ENCODE assay signal across 18 mouse cellular contexts in the genomic region with DNA sequence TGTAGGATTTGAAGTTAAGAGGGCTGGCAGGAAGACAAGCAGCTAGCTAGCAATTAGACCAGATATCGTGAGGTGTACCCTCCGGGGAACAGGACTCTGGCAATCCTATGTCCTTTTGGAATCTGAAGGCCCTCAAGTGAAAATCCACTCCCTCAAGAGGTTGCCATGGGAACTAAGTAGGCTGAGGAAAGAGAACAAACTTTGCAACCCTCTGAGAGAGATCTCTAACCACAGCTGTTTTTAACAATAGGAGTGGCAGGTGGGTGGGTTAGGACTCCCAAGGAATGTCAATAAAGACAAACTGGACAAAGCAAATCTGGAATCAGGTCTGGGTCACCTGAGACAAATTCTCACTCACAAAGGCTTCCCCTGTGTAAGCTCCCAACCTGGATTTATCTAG.
DNase-seq lines count a peak whose midpoint lies in the region; ATAC-seq and TF ChIP-seq lines count a peak whose summit lies in the region.
"Had no signal": no experiment of that assay in that cellular context is flagged by ENCODE, and none has a peak within 500 bp of the region (broad histone marks: within the 10 kb centered on the region; RNA-seq: fewer than 3 reads in every experiment).

No protein-coding gene starts in this region.

- DNase-seq in midbrain, embryonic 11.5 days (ENCODE audit: low spot score, missing footprints) = peak; percentile 84
- no peak for DNase-seq in midbrain, postnatal 0 days (ENCODE audit: low spot score)
- DNase-seq in embryo, embryonic 10 days (ENCODE audit: low spot score) = peak; percentile 16
- peak; percentile 19 to 67 for DNase-seq in lung, adult 18-20 months
- DNase-seq in lung, postnatal 36 days = peak; percentile 74
- DNase-seq: cerebellum, adult 18-20 months; kidney, postnatal 14 days; layer of hippocampus, adult 9-11 months; right cerebral cortex, postnatal 4 days; thymus, adult 18-20 months had no signal

- no peaks in the 10 kb centered on the region; the same call in 1 of the 2 replicates for H3K4me1 ChIP-seq in midbrain, embryonic 11.5 days (ENCODE audit: control insufficient read depth, insufficient read depth, low read length)
- H3K4me1 ChIP-seq in midbrain, postnatal 0 days (ENCODE audit: insufficient read depth, low read length) = no peaks in the 10 kb centered on the region; the same call in 1 of the 2 replicates
- no peaks in the 10 kb centered on the region for H3K4me1 ChIP-seq in intestine, postnatal 0 days (replicated peaks; ENCODE audit: control insufficient read depth, insufficient read depth, low read length)
- H3K4me1 ChIP-seq: embryonic facial prominence, embryonic 12.5 days; neural tube, embryonic 15.5 days had no signal

- no peaks in the 10 kb centered on the region for H3K9me3 ChIP-seq in midbrain, embryonic 11.5 days (ENCODE audit: control insufficient read depth, low read length)
- H3K9me3 ChIP-seq in midbrain, postnatal 0 days (ENCODE audit: low read length) = no peaks in the 10 kb centered on the region
- no peaks in the 10 kb centered on the region for H3K9me3 ChIP-seq in intestine, postnatal 0 days (ENCODE audit: control insufficient read depth)
- H3K9me3 ChIP-seq: embryonic facial prominence, embryonic 12.5 days; heart, embryonic 15.5 days; neural tube, embryonic 15.5 days had no signal

- no peak overlapping the region for H3K27ac ChIP-seq in midbrain, embryonic 11.5 days (ENCODE audit: low read depth, low read length)
- H3K27ac ChIP-seq in midbrain, postnatal 0 days (ENCODE audit: low read depth, low read length) = no peak overlapping the region
- no peak overlapping the region for H3K27ac ChIP-seq in intestine, postnatal 0 days (ENCODE audit: low read depth, low read length)
- H3K27ac ChIP-seq: embryonic facial prominence, embryonic 12.5 days; heart, embryonic 15.5 days; hindbrain, embryonic 14.5 days; neural tube, embryonic 15.5 days had no signal

- WGBS in midbrain, embryonic 11.5 days = 16% methylated on average over 2 of the region's 2 CpGs
- 16% methylated on average over 2 of the region's 2 CpGs for WGBS in midbrain, postnatal 0 days
- 25% methylated on average over 2 of the region's 2 CpGs for WGBS in intestine, postnatal 0 days

- H3K36me3 ChIP-seq in midbrain, embryonic 11.5 days (ENCODE audit: control insufficient read depth, insufficient read depth, low read length) = no peaks in the 10 kb centered on the region
- no peaks in the 10 kb centered on the region for H3K36me3 ChIP-seq in midbrain, postnatal 0 days (ENCODE audit: insufficient read depth, low read length)
- no peaks in the 10 kb centered on the region for H3K36me3 ChIP-seq in intestine, postnatal 0 days (ENCODE audit: control insufficient read depth, insufficient read depth)
- H3K36me3 ChIP-seq: embryonic facial prominence, embryonic 12.5 days; heart, embryonic 15.5 days; neural tube, embryonic 15.5 days had no signal

- no peaks in the 10 kb centered on the region for H3K27me3 ChIP-seq in midbrain, embryonic 11.5 days (ENCODE audit: control insufficient read depth, insufficient read depth, low read length)
- no peaks in the 10 kb centered on the region for H3K27me3 ChIP-seq in midbrain, postnatal 0 days (ENCODE audit: insufficient read depth, low read length)
- no peaks in the 10 kb centered on the region for H3K27me3 ChIP-seq in intestine, postnatal 0 days (replicated peaks; ENCODE audit: control insufficient read depth, insufficient read depth, low read length)
- H3K27me3 ChIP-seq: embryonic facial prominence, embryonic 12.5 days; heart, embryonic 15.5 days; neural tube, embryonic 15.5 days had no signal

- no peak overlapping the region for H3K4me3 ChIP-seq in midbrain, embryonic 11.5 days (ENCODE audit: low read depth, low read length)
- H3K4me3 ChIP-seq in midbrain, postnatal 0 days (ENCODE audit: low read depth, low read length) = no peak overlapping the region
- H3K4me3 ChIP-seq in intestine, postnatal 0 days (ENCODE audit: low read depth, low read length) = no peak overlapping the region
- H3K4me3 ChIP-seq: embryonic facial prominence, embryonic 12.5 days; heart, embryonic 15.5 days; neural tube, embryonic 15.5 days had no signal

- no peak overlapping the region for H3K9ac ChIP-seq in midbrain, embryonic 11.5 days (ENCODE audit: low read length)
- no peak overlapping the region for H3K9ac ChIP-seq in midbrain, postnatal 0 days (replicated peaks; ENCODE audit: low read length, poor library complexity, severe bottlenecking)
- no peak overlapping the region for H3K9ac ChIP-seq in intestine, postnatal 0 days (ENCODE audit: low read depth, low read length)
- H3K9ac ChIP-seq: embryonic facial prominence, embryonic 12.5 days; heart, embryonic 15.5 days; hindbrain, embryonic 14.5 days; neural tube, embryonic 15.5 days had no signal

- no peak overlapping the region for H3K4me2 ChIP-seq in midbrain, embryonic 11.5 days
- no peak overlapping the region for H3K4me2 ChIP-seq in midbrain, postnatal 0 days (ENCODE audit: low read depth, low read length, poor library complexity, severe bottlenecking)
- no peak overlapping the region for H3K4me2 ChIP-seq in intestine, postnatal 0 days (replicated peaks; ENCODE audit: low read depth)
- H3K4me2 ChIP-seq: embryonic facial prominence, embryonic 12.5 days; heart, embryonic 15.5 days; hindbrain, embryonic 14.5 days; liver, embryonic 11.5 days; neural tube, embryonic 15.5 days had no signal

- peak; percentile 48; the same call in 1 of the 2 replicates for ATAC-seq in midbrain, embryonic 11.5 days (ENCODE audit: low FRiP score)
- ATAC-seq in midbrain, postnatal 0 days (ENCODE audit: low FRiP score) = no peak
- ATAC-seq in intestine, postnatal 0 days = no peak
- no peak for ATAC-seq in CD4-positive, CD25-positive, alpha-beta regulatory T cell, adult 4 months
- ATAC-seq: intestine, embryonic 16.5 days had no signal

- no peak for TF ChIP-seq CTCF in midbrain, postnatal 0 days (IDR thresholded peaks at IDR 0.05)
- TF ChIP-seq CTCF in intestine, postnatal 0 days (IDR thresholded peaks at IDR 0.05; ENCODE audit: low read depth) = no peak
